Mouse (Mus musculus): ENCODE data around the gene Adgrg6.

DNA sequence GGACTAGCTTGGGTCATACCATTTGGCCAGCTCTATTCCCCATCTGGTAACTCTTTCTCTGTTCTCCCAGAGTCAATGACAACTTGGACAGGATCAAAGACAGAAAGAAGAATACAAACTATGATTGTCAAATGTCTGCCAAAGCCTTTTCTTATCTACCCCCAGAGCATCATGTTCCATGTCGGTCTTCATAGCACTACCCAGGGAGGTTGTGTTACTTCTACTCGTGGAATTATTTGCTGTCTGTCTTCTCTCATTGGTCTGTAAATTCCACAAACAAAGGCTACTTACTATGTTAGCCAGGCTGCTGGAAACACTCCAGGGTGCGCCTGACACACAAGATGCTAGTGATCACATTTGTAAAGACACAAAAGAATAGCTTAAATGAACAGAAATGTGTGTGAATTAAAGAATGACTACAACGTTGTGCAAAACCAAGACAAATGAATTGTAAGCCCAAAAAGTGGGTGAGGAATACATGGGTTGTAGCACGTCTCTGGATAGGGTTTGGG is 74.4 kb downstream of the Adgrg6 start:
- TF ChIP-seq CTCF (conservative IDR thresholded peaks at IDR 0.05; ENCODE audit: low read length) (no peak), POU5F1 (IDR thresholded peaks at IDR 0.05; ENCODE audit: borderline replicate concordance, low read length) (no peak)
